Mouse (Mus musculus) lung, embryonic 15.5 days (tissue): Measurements from ENCODE around the gene Rhof. TPM values are rescaled to one million over a fixed set of nuclear protein-coding genes. Genes with fewer than 3 reads are reported as not detected.
A peak's percentile ranks its signal among the peaks of the same experiment; 100 is the strongest.

Source experiments
- ATAC-seq: fragments of 200-750 bp; cut with Nextera tagmentation; 2 replicates; pipeline ENCODE4 v1.8.0; 2017; ENCODE audit warnings: moderate number of reproducible peaks, borderline replicate concordance; ENCODE audit not compliant: low FRiP score, low TSS enrichment; ENCODE audit errors: extremely low read depth
- H3K27ac ChIP-seq: fragments of 300-500 bp; sonication (generic); 2 replicates; pipeline ENCODE4 v1.5.1; 2015; ENCODE audit warnings: moderate library complexity, mild to moderate bottlenecking, inconsistent platforms
- H3K27me3 ChIP-seq: fragments of 300-500 bp; sonication (generic); 2 replicates; pipeline ENCODE4 v1.6.1; 2015; ENCODE audit warnings: inconsistent platforms
- H3K36me3 ChIP-seq: fragments of 300-500 bp; sonication (generic); 2 replicates; pipeline ENCODE4 v1.6.1; 2015; ENCODE audit warnings: inconsistent platforms
- H3K4me1 ChIP-seq: fragments of 300-500 bp; sonication (generic); 2 replicates; pipeline ENCODE4 v1.6.1; 2015; ENCODE audit warnings: inconsistent platforms
- H3K4me2 ChIP-seq: fragments of 300-500 bp; sonication (generic); 2 replicates; pipeline ENCODE4 v1.6.1; 2015; ENCODE audit warnings: inconsistent platforms, mild to moderate bottlenecking, moderate library complexity
- H3K4me3 ChIP-seq: fragments of 300-500 bp; sonication (generic); 2 replicates; pipeline ENCODE4 v1.5.1; 2015; ENCODE audit warnings: mild to moderate bottlenecking, inconsistent platforms
- H3K9ac ChIP-seq: fragments of 300-500 bp; sonication (generic); 2 replicates; pipeline ENCODE4 v1.6.1; 2015; ENCODE audit warnings: inconsistent platforms
- H3K9me3 ChIP-seq: fragments of 300-500 bp; sonication (generic); 2 replicates; pipeline ENCODE4 v1.6.1; 2016; ENCODE audit warnings: inconsistent platforms
- WGBS: fragments of 180-500 bp; shearing (Covaris S2); methylation state at CpG from one replicate; pipeline ENCODE4 v1.1.7; 2015; 5-methylcytosine and 5-hydroxymethylcytosine counted together
- polyA plus RNA-seq: library from polyadenylated mRNA; unstranded; fragments of >200 nt; fragmentation: Nextera tagmentation; extraction: Ambion mirVana; gene quantifications from 2 replicates; pipeline ENCODE4 v1.2.1, GENCODE M21; 2015

Gene Rhof
- polyA plus RNA-seq, 1 experiment from 2014 or later, result 2.8 TPM

- Histone ChIP-seq H3K9me3 (no peaks in the 10 kb centered on the region), H3K27ac (no peak overlapping the region), H3K9ac (no peak overlapping the region), H3K4me2 (no peak overlapping the region), H3K36me3 (peaks cover 35% of the 10 kb centered on the region), H3K27me3 (no peaks in the 10 kb centered on the region), H3K4me3 (no peak overlapping the region), H3K4me1 (peaks cover 60% of the 10 kb centered on the region)
- ATAC-seq, result no peak
- WGBS, result 85% methylated on average over 11 of the region's 11 CpGs
Measured at GRCm38 (mm10) chr5:123146357-123146756, 13.9 kb upstream of the Rhof start.

GRCm38 (mm10) chr5:123144746-123145590 is 12.5 kb upstream of the Rhof start:
- no peak overlapping the region for H3K27ac ChIP-seq
- no peaks in the 10 kb centered on the region for H3K27me3 ChIP-seq
- WGBS, result 33% methylated on average over 20 of the region's 20 CpGs
- peak overlapping the region; percentile 99 for H3K4me2 ChIP-seq
- no peaks in the 10 kb centered on the region for H3K9me3 ChIP-seq
- peak overlapping the region; percentile 22; the same call in 1 of the 2 replicates for H3K9ac ChIP-seq
- peaks cover 46% of the 10 kb centered on the region for H3K4me1 ChIP-seq
- ATAC-seq, result no peak
- H3K4me3 ChIP-seq, result peak overlapping the region; percentile 93
- H3K36me3 ChIP-seq, result peaks cover 35% of the 10 kb centered on the region

- Histone ChIP-seq H3K4me2 (peak overlapping the region; percentile 99), H3K4me3 (peak overlapping the region; percentile 93), H3K9ac (peak overlapping the region; percentile 99), H3K27ac (peak overlapping the region; percentile 100; the same call in 1 of the 2 replicates), H3K27me3 (no peaks in the 10 kb centered on the region), H3K36me3 (peaks cover 34% of the 10 kb centered on the region), H3K4me1 (peaks cover 39% of the 10 kb centered on the region), H3K9me3 (no peaks in the 10 kb centered on the region)
- no peak for ATAC-seq
- WGBS, result 4% methylated on average over 17 of the region's 17 CpGs
Measured at GRCm38 (mm10) chr5:123143971-123144745, 11.7 kb upstream of the Rhof start.

- H3K27ac ChIP-seq, result peak overlapping the region; percentile 100
- 1% methylated on average over 22 of the region's 24 CpGs for WGBS
- H3K4me1 ChIP-seq, result peaks cover 32% of the 10 kb centered on the region
- H3K9ac ChIP-seq, result peak overlapping the region; percentile 99
- H3K4me2 ChIP-seq, result peak overlapping the region; percentile 99
- no peak for ATAC-seq
- H3K36me3 ChIP-seq, result peaks cover 26% of the 10 kb centered on the region
- H3K9me3 ChIP-seq, result no peaks in the 10 kb centered on the region
- peak overlapping the region; percentile 93 for H3K4me3 ChIP-seq
- no peaks in the 10 kb centered on the region for H3K27me3 ChIP-seq
Measured at GRCm38 (mm10) chr5:123143251-123143970, 10.9 kb upstream of the Rhof start.

- H3K27ac ChIP-seq, result peak within 1 kb of the TSS; percentile 100
- H3K27me3 ChIP-seq, result no peaks in the 10 kb centered on the region
- no peaks in the 10 kb centered on the region for H3K9me3 ChIP-seq
- H3K4me3 ChIP-seq, result peak within 1 kb of the TSS; percentile 93
- H3K36me3 ChIP-seq, result peaks cover 17% of the 10 kb centered on the region
- H3K4me1 ChIP-seq, result peaks cover 35% of the 10 kb centered on the region
- H3K9ac ChIP-seq, result peak within 1 kb of the TSS; percentile 99
- peak within 1 kb of the TSS; percentile 99 for H3K4me2 ChIP-seq
- no peak for ATAC-seq
- under 1% methylated on average over 70 of the region's 103 CpGs for WGBS
Measured at GRCm38 (mm10) chr5:123142161-123143157, 10.0 kb upstream of the Rhof start, which contains the start of gene Setd1b. Gene Setd1b (plus strand): TSS chr5:123142193.

GRCm38 (mm10) chr5:123141555-123142160 is 9.2 kb upstream of the Rhof start:
- ATAC-seq, result no peak
- H3K27ac ChIP-seq, result peak overlapping the region; percentile 100
- no peaks in the 10 kb centered on the region for H3K27me3 ChIP-seq
- under 1% methylated on average over 25 of the region's 38 CpGs for WGBS
- H3K36me3 ChIP-seq, result peaks cover 9% of the 10 kb centered on the region
- H3K9ac ChIP-seq, result peak overlapping the region; percentile 99
- H3K4me3 ChIP-seq, result peak overlapping the region; percentile 93
- H3K9me3 ChIP-seq, result no peaks in the 10 kb centered on the region
- peaks cover 43% of the 10 kb centered on the region for H3K4me1 ChIP-seq
- H3K4me2 ChIP-seq, result peak overlapping the region; percentile 99

- under 1% methylated on average over 31 of the region's 31 CpGs for WGBS
- H3K4me2 ChIP-seq, result peak overlapping the region; percentile 99
- no peaks in the 10 kb centered on the region for H3K27me3 ChIP-seq
- H3K4me3 ChIP-seq, result peak overlapping the region; percentile 93
- peak; percentile 57 for ATAC-seq
- peaks cover 3% of the 10 kb centered on the region; the same call in 1 of the 2 replicates for H3K36me3 ChIP-seq
- H3K4me1 ChIP-seq, result peaks cover 50% of the 10 kb centered on the region
- H3K27ac ChIP-seq, result peak overlapping the region; percentile 100
- H3K9me3 ChIP-seq, result no peaks in the 10 kb centered on the region
- H3K9ac ChIP-seq, result peak overlapping the region; percentile 99
Measured at GRCm38 (mm10) chr5:123140694-123141554, 8.4 kb upstream of the Rhof start.

GRCm38 (mm10) chr5:123139722-123140627 is 7.5 kb upstream of the Rhof start:
- no peaks in the 10 kb centered on the region for H3K27me3 ChIP-seq
- H3K27ac ChIP-seq, result peak overlapping the region; percentile 100
- H3K4me3 ChIP-seq, result peak overlapping the region; percentile 57
- H3K4me1 ChIP-seq, result peaks cover 50% of the 10 kb centered on the region
- no peaks in the 10 kb centered on the region for H3K9me3 ChIP-seq
- no peaks in the 10 kb centered on the region for H3K36me3 ChIP-seq
- H3K4me2 ChIP-seq, result peak overlapping the region; percentile 99
- no peak for ATAC-seq
- WGBS, result 1% methylated on average over 28 of the region's 28 CpGs
- peak overlapping the region; percentile 96 for H3K9ac ChIP-seq
